Mouse (Mus musculus) heart, adult 2 months (tissue): Measurements from ENCODE around the gene Mybl2.

Experiments
- CTCF ChIP-seq: fragments of 200-600 bp; IDR thresholded peaks from 2 replicates; pipeline ENCODE4 v1.8.1; 2022; ENCODE audit warnings: antibody characterized with exemption, mild to moderate bottlenecking, moderate library complexity
- EP300 ChIP-seq: fragments of 200-500 bp; IDR thresholded peaks from 2 replicates; pipeline ENCODE4 v1.6.1; 2011; ENCODE audit warnings: low read depth, low read length, control low read depth; ENCODE audit not compliant: insufficient read depth
- POLR2A ChIP-seq: fragments of 200-500 bp; IDR thresholded peaks from 2 replicates; pipeline ENCODE4 v1.6.1; 2011; ENCODE audit warnings: mild to moderate bottlenecking, low read depth, low read length, control low read depth; ENCODE audit not compliant: insufficient read depth

- TF ChIP-seq CTCF (no peak), POLR2A (no peak), EP300 (no peak)
Observed at GRCm38 (mm10) chr2:163082591-163082990, 28.1 kb downstream of the Mybl2 start.
